Mouse (Mus musculus): ENCODE results near the gene Gm49368. TPM values are rescaled to one million over a fixed set of nuclear protein-coding genes. Genes with fewer than 3 reads are reported as not detected.

Gene Gm49368
- polyA plus RNA-seq, 1 experiment from 2014 or later: not detected

- Histone ChIP-seq H3K9ac (no peak overlapping the region), H3K27me3 (no peaks in the 10 kb centered on the region; the same call in 1 of the 2 replicates), H3K4me3 (no peak overlapping the region), H3K4me1 (no peaks in the 10 kb centered on the region), H3K27ac (no peak overlapping the region), H3K9me3 (no peaks in the 10 kb centered on the region), H3K4me2 (no peak overlapping the region), H3K36me3 (no peaks in the 10 kb centered on the region)
- WGBS: 88% methylated on average over 7 of the region's 7 CpGs
- ATAC-seq (ENCODE audit: insufficient number of reproducible peaks, insufficient read depth, low FRiP score, low TSS enrichment, low read depth): no peak
Measured at GRCm38 (mm10) chr7:128107462-128107861, 45.0 kb downstream of the Gm49368 start.

GRCm38 (mm10) chr7:128110314-128110713, 47.8 kb downstream of the Gm49368 start:
- Histone ChIP-seq H3K9ac (no peak overlapping the region), H3K27ac (no peak overlapping the region), H3K4me3 (no peak overlapping the region), H3K4me1 (no peaks in the 10 kb centered on the region), H3K36me3 (no peaks in the 10 kb centered on the region), H3K9me3 (no peaks in the 10 kb centered on the region), H3K4me2 (no peak overlapping the region), H3K27me3 (no peaks in the 10 kb centered on the region; the same call in 1 of the 2 replicates)
- WGBS: 67% methylated on average over 2 of the region's 2 CpGs
- ATAC-seq (ENCODE audit: insufficient number of reproducible peaks, insufficient read depth, low FRiP score, low TSS enrichment, low read depth): no peak

- Histone ChIP-seq H3K27ac (no peak overlapping the region), H3K4me3 (no peak overlapping the region), H3K36me3 (no peaks in the 10 kb centered on the region), H3K27me3 (no peaks in the 10 kb centered on the region; the same call in none of the 2 replicates), H3K4me1 (no peaks in the 10 kb centered on the region), H3K9me3 (no peaks in the 10 kb centered on the region), H3K4me2 (no peak overlapping the region), H3K9ac (no peak overlapping the region)
- 86% methylated on average over 11 of the region's 11 CpGs for WGBS
- ATAC-seq (ENCODE audit: insufficient number of reproducible peaks, insufficient read depth, low FRiP score, low TSS enrichment, low read depth): no peak
Measured at GRCm38 (mm10) chr7:128112131-128112530, 49.6 kb downstream of the Gm49368 start.

GRCm38 (mm10) chr7:128114371-128115105, 52.1 kb downstream of the Gm49368 start:
- H3K27me3 ChIP-seq: no peaks in the 10 kb centered on the region; the same call in none of the 2 replicates
- no peak for ATAC-seq (ENCODE audit: insufficient number of reproducible peaks, insufficient read depth, low FRiP score, low TSS enrichment, low read depth)
- no peaks in the 10 kb centered on the region for H3K4me1 ChIP-seq
- no peak overlapping the region for H3K27ac ChIP-seq
- no peak overlapping the region for H3K4me2 ChIP-seq
- 93% methylated on average over 11 of the region's 11 CpGs for WGBS
- H3K9me3 ChIP-seq: no peaks in the 10 kb centered on the region
- H3K4me3 ChIP-seq: no peak overlapping the region
- H3K36me3 ChIP-seq: no peaks in the 10 kb centered on the region
- no peak overlapping the region for H3K9ac ChIP-seq

- ATAC-seq (ENCODE audit: insufficient number of reproducible peaks, insufficient read depth, low FRiP score, low TSS enrichment, low read depth): no peak
- no peaks in the 10 kb centered on the region for H3K36me3 ChIP-seq
- no peaks in the 10 kb centered on the region for H3K4me1 ChIP-seq
- H3K27me3 ChIP-seq: no peaks in the 10 kb centered on the region; the same call in none of the 2 replicates
- H3K27ac ChIP-seq: no peak overlapping the region
- H3K4me2 ChIP-seq: no peak overlapping the region
- H3K4me3 ChIP-seq: no peak overlapping the region
- WGBS: 70% methylated on average over 5 of the region's 5 CpGs
- H3K9me3 ChIP-seq: no peaks in the 10 kb centered on the region
- no peak overlapping the region for H3K9ac ChIP-seq
Measured at GRCm38 (mm10) chr7:128115211-128115958, 52.9 kb downstream of the Gm49368 start.

- Histone ChIP-seq H3K9me3 (no peaks in the 10 kb centered on the region), H3K4me3 (no peak overlapping the region)
- no peak for ATAC-seq (ENCODE audit: insufficient number of reproducible peaks, insufficient read depth, low FRiP score, low TSS enrichment, low read depth)
Measured at GRCm38 (mm10) chr7:128116396-128116795, 53.9 kb downstream of the Gm49368 start.

GRCm38 (mm10) chr7:128119726-128120490, 57.4 kb downstream of the Gm49368 start:
- no peaks in the 10 kb centered on the region for H3K4me1 ChIP-seq
- H3K4me3 ChIP-seq: no peak overlapping the region
- no peaks in the 10 kb centered on the region for H3K36me3 ChIP-seq
- H3K9ac ChIP-seq: no peak overlapping the region
- WGBS: 82% methylated on average over 6 of the region's 6 CpGs
- H3K27me3 ChIP-seq: no peaks in the 10 kb centered on the region; the same call in 1 of the 2 replicates
- H3K9me3 ChIP-seq: no peaks in the 10 kb centered on the region
- no peak overlapping the region for H3K27ac ChIP-seq
- no peak for ATAC-seq (ENCODE audit: insufficient number of reproducible peaks, insufficient read depth, low FRiP score, low TSS enrichment, low read depth)
- H3K4me2 ChIP-seq: no peak overlapping the region

More at GRCm38 (mm10) chr7:128116396-128116795, 53.9 kb downstream of the Gm49368 start:
- Histone ChIP-seq H3K4me1 (no peaks in the 10 kb centered on the region), H3K27me3 (no peaks in the 10 kb centered on the region; the same call in none of the 2 replicates), H3K27ac (no peak overlapping the region), H3K36me3 (no peaks in the 10 kb centered on the region), H3K9ac (no peak overlapping the region), H3K4me2 (no peak overlapping the region)
- 91% methylated on average over 5 of the region's 5 CpGs for WGBS

GRCm38 (mm10) chr7:128128741-128129720, 66.5 kb downstream of the Gm49368 start, which contains the start of gene Itgax:
Gene Itgax (plus strand): TSS chr7:128129547.
- Histone ChIP-seq H3K36me3 (no peaks in the 10 kb centered on the region), H3K9ac (no peak within 1 kb of the TSS), H3K27ac (no peak within 1 kb of the TSS), H3K9me3 (no peaks in the 10 kb centered on the region), H3K27me3 (no peaks in the 10 kb centered on the region), H3K4me1 (no peaks in the 10 kb centered on the region), H3K4me3 (no peak within 1 kb of the TSS), H3K4me2 (no peak within 1 kb of the TSS)
- WGBS: 77% methylated on average over 8 of the region's 8 CpGs
- no peak for ATAC-seq (ENCODE audit: insufficient number of reproducible peaks, insufficient read depth, low FRiP score, low TSS enrichment, low read depth)

GRCm38 (mm10) chr7:128132148-128132547, 69.7 kb downstream of the Gm49368 start:
- Histone ChIP-seq H3K27ac (no peak overlapping the region), H3K27me3 (no peaks in the 10 kb centered on the region), H3K9ac (no peak overlapping the region), H3K4me2 (no peak overlapping the region), H3K9me3 (no peaks in the 10 kb centered on the region), H3K4me3 (no peak overlapping the region), H3K36me3 (no peaks in the 10 kb centered on the region), H3K4me1 (no peaks in the 10 kb centered on the region)
- no peak for ATAC-seq (ENCODE audit: insufficient number of reproducible peaks, insufficient read depth, low FRiP score, low TSS enrichment, low read depth)
- 77% methylated on average over 5 of the region's 5 CpGs for WGBS

GRCm38 (mm10) chr7:128133596-128133995, 71.1 kb downstream of the Gm49368 start:
- 88% methylated on average over 2 of the region's 2 CpGs for WGBS

More at GRCm38 (mm10) chr7:128133596-128133995, 71.1 kb downstream of the Gm49368 start:
- H3K27me3 ChIP-seq: no peaks in the 10 kb centered on the region
- H3K4me1 ChIP-seq: no peaks in the 10 kb centered on the region
- no peak for ATAC-seq (ENCODE audit: insufficient number of reproducible peaks, insufficient read depth, low FRiP score, low TSS enrichment, low read depth)
- H3K9ac ChIP-seq: no peak overlapping the region
- no peaks in the 10 kb centered on the region for H3K36me3 ChIP-seq
- H3K9me3 ChIP-seq: no peaks in the 10 kb centered on the region
- H3K4me3 ChIP-seq: no peak overlapping the region
- H3K4me2 ChIP-seq: no peak overlapping the region
- H3K27ac ChIP-seq: no peak overlapping the region

Measured in embryonic facial prominence, embryonic 13.5 days (tissue).